Mouse (Mus musculus) liver, embryonic 14.5 days (tissue): ENCODE data around the gene Agpat2. TPM values are rescaled to one million over a fixed set of nuclear protein-coding genes. Genes with fewer than 3 reads are reported as not detected.

Experiments used
- ATAC-seq: fragments of 200-750 bp; cut with Nextera tagmentation; 2 replicates; pipeline ENCODE4 v1.8.0; 2017; ENCODE audit warnings: moderate number of reproducible peaks, mild to moderate bottlenecking, moderate library complexity; ENCODE audit not compliant: insufficient read depth
- DNase-seq, 3 experiments: peaks; one replicate each; pipeline ENCODE4 v3.0.0-alpha.2; 2012 to 2013; ENCODE audit warnings: low read depth in 3 of 3, low spot score in 3 of 3
- H3K27ac ChIP-seq: fragments of 300-500 bp; sonication (generic); 2 replicates; pipeline ENCODE4 v1.5.1; 2014; ENCODE audit warnings: moderate library complexity, mild to moderate bottlenecking, control low read depth, inconsistent platforms
- H3K27me3 ChIP-seq: fragments of 300-500 bp; sonication (generic); 2 replicates; pipeline ENCODE4 v1.6.1; 2014; ENCODE audit warnings: mild to moderate bottlenecking, low read length, moderate library complexity; ENCODE audit not compliant: control insufficient read depth, insufficient read depth
- H3K36me3 ChIP-seq: fragments of 300-500 bp; sonication (generic); replicated peaks from 2 replicates; pipeline ENCODE4 v1.6.1; 2014; ENCODE audit warnings: low read depth; ENCODE audit not compliant: control insufficient read depth, insufficient read depth
- H3K4me1 ChIP-seq, 2 experiments: fragments of 200-500 bp in 1 of 2; fragments of 300-500 bp in 1 of 2; sonication (generic) in 1 of 2; replicated peaks; 2 replicates each; pipeline ENCODE4 v1.6.1; 2012 to 2014; ENCODE audit warnings: antibody characterized with exemption in 1 of 2, inconsistent platforms in 1 of 2, low read length in 1 of 2; ENCODE audit not compliant: control insufficient read depth in 2 of 2, insufficient read depth in 2 of 2
- H3K4me2 ChIP-seq: fragments of 300-500 bp; sonication (generic); 2 replicates; pipeline ENCODE4 v1.6.1; 2014; ENCODE audit warnings: low read depth, mild to moderate bottlenecking, control low read depth, moderate library complexity
- H3K4me3 ChIP-seq, 2 experiments: fragments of 200-500 bp in 1 of 2; fragments of 300-500 bp in 1 of 2; sonication (generic) in 1 of 2; 2 replicates each; pipeline ENCODE4 v1.5.1; 2012 to 2014; ENCODE audit warnings: low read depth in 2 of 2, low read length in 2 of 2, mild to moderate bottlenecking in 2 of 2, control low read depth in 1 of 2, inconsistent platforms in 1 of 2, moderate library complexity in 1 of 2; ENCODE audit not compliant: insufficient read depth in 1 of 2
- H3K9ac ChIP-seq: fragments of 300-500 bp; sonication (generic); replicated peaks from 2 replicates; pipeline ENCODE4 v1.6.1; 2014; ENCODE audit warnings: mild to moderate bottlenecking, control low read depth, moderate library complexity
- H3K9me3 ChIP-seq: fragments of 300-500 bp; sonication (generic); 2 replicates; pipeline ENCODE4 v1.6.1; 2016; ENCODE audit warnings: low read length, mixed read lengths; ENCODE audit not compliant: control insufficient read depth
- CTCF ChIP-seq: IDR thresholded peaks from 2 replicates; pipeline ENCODE4 v1.5.1; 2016; ENCODE audit warnings: antibody characterized with exemption, low read depth, control low read depth
- EP300 ChIP-seq: IDR thresholded peaks from 2 replicates; pipeline ENCODE4 v1.6.1; 2016; ENCODE audit warnings: antibody characterized with exemption, low read depth
- WGBS: fragments of 180-500 bp; shearing (Covaris S2); extraction: QIAGEN DNeasy Blood & Tissue Kit; methylation state at CpG from one replicate; pipeline ENCODE4 v1.1.7; 2014; ENCODE audit not compliant: insufficient replicate concordance; 5-methylcytosine and 5-hydroxymethylcytosine counted together
- microRNA counts: library from miRNA; unstranded; fragments of <30 nt; microRNA quantifications from one replicate; lab custom pipeline; 2016
- microRNA-seq: library from miRNA; unstranded; fragments of <30 nt; microRNA quantifications from one replicate; pipeline ENCODE4, GENCODE M21; 2016
- polyA plus RNA-seq, 2 experiments: library from polyadenylated mRNA; depleted of rRNA in 1 of 2; stranded (reverse) in 1 of 2; unstranded in 1 of 2; fragments of >200 nt; fragmentation: Nextera tagmentation in 1 of 2; extraction: Ambion mirVana in 1 of 2; gene quantifications; 2 replicates each; pipeline versions ENCODE4 v1.2.1 to v1.2.3; 2012 to 2014

The Agpat2 gene
- polyA plus RNA-seq, 2 experiments = 27.2 to 31.4 TPM

DNA sequence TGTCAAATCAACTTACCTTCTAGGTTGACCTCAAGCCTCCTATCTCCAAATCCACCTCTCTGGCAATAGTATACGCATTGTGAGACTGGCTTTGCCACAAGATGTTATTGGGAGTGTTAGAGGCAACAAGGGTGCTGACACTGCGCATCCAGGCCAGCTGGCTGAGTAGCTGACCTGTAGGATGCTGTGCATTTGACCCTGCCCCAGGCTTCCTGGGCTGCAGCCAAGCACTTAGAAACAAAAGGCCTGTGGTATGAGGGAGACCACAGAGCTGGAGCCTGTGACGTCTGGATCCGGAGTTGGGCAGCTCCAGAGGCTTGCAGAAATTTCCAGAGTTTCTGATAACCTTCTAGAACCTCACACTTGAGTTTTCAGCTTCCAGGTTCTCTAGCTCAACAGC, 61.1 kb downstream of the Agpat2 start:
- no peak for TF ChIP-seq CTCF
- no peak for TF ChIP-seq EP300
- Histone ChIP-seq H3K36me3 (no peaks in the 10 kb centered on the region), H3K9me3 (no peaks in the 10 kb centered on the region), H3K27ac (no peak overlapping the region), H3K27me3 (no peaks in the 10 kb centered on the region), H3K4me2 (no peak overlapping the region), H3K4me3 (no peak overlapping the region), H3K4me1 (peaks cover 0 to 2% of the 10 kb centered on the region in 2 experiments; a peak in 2 of 4 replicates), H3K9ac (no peak overlapping the region)
- ATAC-seq (no peak), DNase-seq (no peak)
- WGBS = 47% methylated on average over 4 of the region's 4 CpGs

MicroRNAs encoded within 50 kb of the gene (microRNA counts, 519-probe panel; counts per million panel counts)
- microRNA mmu-miR-126-3p (lab: Ali Mortazavi, UCI) (9,185 counts per million, percentile 94 among the panel's probes with 10 or more counts), microRNA mmu-miR-126-5p (lab: Ali Mortazavi, UCI) (6,459 counts per million, percentile 56 among the panel's probes with 10 or more counts)

Small RNA genes lying within 50 kb of the gene (microRNA-seq; reads per million reads assigned to microRNA genes)
- 2.5 reads per million for gene Mir126a
- not detected for gene Mir126b

Other genes with a start within 250 kb of the Agpat2 start
- 6.4 and 6.8 TPM in 2 replicates for gene Card9, start 243.5 kb downstream of the Agpat2 start, polyA plus RNA-seq (2012; rRNA removed)
- 1.1 and 2.3 TPM in 2 replicates for gene Card9, start 243.5 kb downstream of the Agpat2 start, polyA plus RNA-seq (2014; fragmentation: Nextera tagmentation; extraction: Ambion mirVana)
- gene Snapc4, start 223.8 kb downstream of the Agpat2 start, polyA plus RNA-seq (2012; rRNA removed) = 10.7 and 11.0 TPM in 2 replicates
- 6.3 and 6.6 TPM in 2 replicates for gene Snapc4, start 223.8 kb downstream of the Agpat2 start, polyA plus RNA-seq (2014; fragmentation: Nextera tagmentation; extraction: Ambion mirVana)
- gene Entr1, start 215.1 kb downstream of the Agpat2 start, polyA plus RNA-seq (2012; rRNA removed) = 26.3 and 35.3 TPM in 2 replicates
- 36.0 and 41.6 TPM in 2 replicates for gene Entr1, start 215.1 kb downstream of the Agpat2 start, polyA plus RNA-seq (2014; fragmentation: Nextera tagmentation; extraction: Ambion mirVana)
- gene Pmpca, start 215.1 kb downstream of the Agpat2 start, polyA plus RNA-seq (2012; rRNA removed) = 32.5 and 41.8 TPM in 2 replicates
- 45.5 and 50.1 TPM in 2 replicates for gene Pmpca, start 215.1 kb downstream of the Agpat2 start, polyA plus RNA-seq (2014; fragmentation: Nextera tagmentation; extraction: Ambion mirVana)
- gene Inpp5e, start 195.2 kb downstream of the Agpat2 start, polyA plus RNA-seq (2012; rRNA removed) = 6.9 and 9.1 TPM in 2 replicates
- gene Inpp5e, start 195.2 kb downstream of the Agpat2 start, polyA plus RNA-seq (2014; fragmentation: Nextera tagmentation; extraction: Ambion mirVana) = 4.1 and 5.4 TPM in 2 replicates
- 9.4 and 10.5 TPM in 2 replicates for gene Sec16a, start 159.2 kb downstream of the Agpat2 start, polyA plus RNA-seq (2012; rRNA removed)
- gene Sec16a, start 159.2 kb downstream of the Agpat2 start, polyA plus RNA-seq (2014; fragmentation: Nextera tagmentation; extraction: Ambion mirVana) = 9.3 and 10.7 TPM in 2 replicates
- 1.7 and 1.8 TPM in 2 replicates for gene Notch1, start 87.8 kb downstream of the Agpat2 start, polyA plus RNA-seq (2012; rRNA removed)
- gene Notch1, start 87.8 kb downstream of the Agpat2 start, polyA plus RNA-seq (2014; fragmentation: Nextera tagmentation; extraction: Ambion mirVana) = 2.1 and 2.3 TPM in 2 replicates
- 61.7 and 68.0 TPM in 2 replicates for gene Egfl7, start 24.4 kb downstream of the Agpat2 start, polyA plus RNA-seq (2012; rRNA removed)
- 46.8 and 47.6 TPM in 2 replicates for gene Egfl7, start 24.4 kb downstream of the Agpat2 start, polyA plus RNA-seq (2014; fragmentation: Nextera tagmentation; extraction: Ambion mirVana)
- not detected in 2 replicates for gene Gm20532, start 17.8 kb downstream of the Agpat2 start, polyA plus RNA-seq (2012; rRNA removed)
- not detected in 2 replicates for gene Gm20532, start 17.8 kb downstream of the Agpat2 start, polyA plus RNA-seq (2014; fragmentation: Nextera tagmentation; extraction: Ambion mirVana)
- 0.78 and 0.94 TPM in 2 replicates for gene Fam69b, start 24.0 kb upstream of the Agpat2 start, polyA plus RNA-seq (2012; rRNA removed)
- 0.70 and 0.78 TPM in 2 replicates for gene Fam69b, start 24.0 kb upstream of the Agpat2 start, polyA plus RNA-seq (2014; fragmentation: Nextera tagmentation; extraction: Ambion mirVana)
- gene Lcn4, start 66.9 kb upstream of the Agpat2 start, polyA plus RNA-seq (2012; rRNA removed) = not detected in 2 replicates
- not detected in 2 replicates for gene Lcn4, start 66.9 kb upstream of the Agpat2 start, polyA plus RNA-seq (2014; fragmentation: Nextera tagmentation; extraction: Ambion mirVana)